Mouse (Mus musculus) A20 (cell line): Measurements from ENCODE around the gene Tesk1.

Experiments used
- DNase-seq: peaks from one replicate; pipeline ENCODE4 v3.0.0-alpha.2; 2011; ENCODE audit warnings: low read depth, low spot score

Gene Tesk1

DNA sequence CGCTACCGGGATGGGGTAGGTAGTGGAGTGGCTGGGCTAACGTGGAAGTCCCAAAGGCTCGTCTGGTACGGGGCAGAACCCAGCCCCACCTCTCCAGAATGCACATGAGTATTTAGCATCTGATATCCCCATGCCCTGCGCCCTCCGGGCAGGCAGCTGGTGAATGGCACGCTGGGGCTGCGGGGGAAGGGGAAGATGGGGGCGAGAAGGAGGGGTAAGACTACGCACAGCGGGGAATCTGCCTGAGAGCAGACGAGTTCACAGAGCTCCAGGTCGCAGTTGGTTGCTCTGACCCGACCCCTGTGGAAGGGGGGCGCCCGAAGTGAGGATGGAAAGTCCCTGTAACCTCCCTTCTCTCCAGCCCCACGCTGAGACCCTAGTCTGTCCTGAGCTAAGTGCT is 11.7 kb downstream of the Tesk1 start:
- DNase-seq = peak; percentile 67

DNA sequence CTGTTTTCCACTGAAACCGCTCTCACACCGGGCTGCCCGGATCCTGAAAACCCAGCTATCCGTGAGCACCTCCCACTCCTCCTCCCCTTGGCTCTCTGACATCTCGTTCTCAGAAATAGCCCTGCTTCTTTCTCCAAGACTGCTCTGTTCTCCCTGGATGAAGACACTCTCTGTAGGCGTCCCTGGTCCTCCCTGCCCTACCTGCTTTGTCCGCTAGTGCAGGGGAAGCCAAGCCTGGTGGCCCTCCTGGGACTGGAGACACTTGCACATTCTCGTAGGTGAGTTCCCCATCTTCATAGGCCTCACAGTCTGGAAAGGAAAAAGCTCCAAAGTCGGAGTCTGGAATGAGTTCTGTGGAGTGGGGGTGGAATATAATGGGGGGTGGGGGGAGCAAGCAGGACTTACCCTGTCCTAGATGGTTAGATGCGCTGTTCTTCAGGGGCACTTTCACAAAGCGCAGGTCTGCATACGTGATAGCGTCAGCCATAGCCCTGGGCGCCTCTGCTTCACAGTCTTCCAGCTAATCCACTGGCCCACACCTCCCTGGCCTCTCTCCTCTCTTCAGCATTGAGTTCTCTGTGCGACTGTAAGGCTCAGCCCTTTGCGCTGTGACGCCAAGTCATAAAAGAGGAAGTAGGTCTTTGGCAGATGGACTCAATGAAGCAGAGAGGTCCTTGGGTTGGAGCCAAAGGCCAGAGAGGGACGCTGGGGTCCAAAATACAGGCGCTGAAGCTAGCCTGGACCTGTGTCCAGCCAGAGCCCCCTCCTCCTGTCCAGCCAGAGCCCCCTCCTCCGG is 12.5 kb downstream of the Tesk1 start, which contains the start of gene Cd72:
Gene Cd72, minus strand, starts transcription at position 588 of the 796 bp plus-strand sequence.
- DNase-seq = peak; percentile 93

DNA sequence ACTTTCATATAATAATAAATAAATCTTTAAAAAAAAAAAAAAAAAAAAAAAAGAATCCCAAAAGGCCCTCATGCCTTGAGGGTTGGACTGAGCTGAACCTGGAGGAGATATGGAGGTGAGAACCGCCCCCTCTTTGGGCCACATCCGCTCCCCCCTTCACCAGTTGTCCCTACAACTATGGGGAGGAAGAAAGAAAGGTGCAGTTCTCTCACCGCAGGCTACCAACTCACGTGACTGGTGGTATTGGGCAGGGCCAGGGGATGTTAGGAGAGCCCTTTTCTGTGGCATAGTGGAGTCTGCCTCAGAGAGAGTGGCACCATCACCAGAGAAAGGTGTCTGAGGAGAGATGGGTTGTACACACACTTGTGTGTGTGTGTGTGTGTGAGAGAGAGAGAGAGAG is 14.7 kb downstream of the Tesk1 start:
- peak; percentile 55 for DNase-seq

DNA sequence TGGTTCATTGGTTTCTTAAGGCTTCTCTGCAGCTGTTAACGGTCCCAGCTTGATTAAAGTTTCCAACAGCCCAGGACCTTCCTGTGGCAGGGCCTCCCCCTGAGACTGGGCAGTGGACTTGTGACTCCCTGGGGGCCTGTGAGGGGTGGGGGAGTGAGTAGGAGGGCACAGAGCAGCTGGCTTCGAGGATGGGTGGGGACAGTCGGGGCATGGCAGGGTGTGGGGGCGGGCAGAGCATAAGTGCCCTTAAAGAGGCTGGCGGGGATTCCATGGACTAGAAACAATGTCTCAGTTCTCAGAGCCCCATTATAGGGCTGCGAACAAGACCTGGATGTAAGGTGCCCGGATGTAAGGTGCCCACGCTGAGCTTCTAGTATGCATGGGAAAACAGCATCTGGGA is 15.4 kb downstream of the Tesk1 start:
- DNase-seq = peak; percentile 68

DNA sequence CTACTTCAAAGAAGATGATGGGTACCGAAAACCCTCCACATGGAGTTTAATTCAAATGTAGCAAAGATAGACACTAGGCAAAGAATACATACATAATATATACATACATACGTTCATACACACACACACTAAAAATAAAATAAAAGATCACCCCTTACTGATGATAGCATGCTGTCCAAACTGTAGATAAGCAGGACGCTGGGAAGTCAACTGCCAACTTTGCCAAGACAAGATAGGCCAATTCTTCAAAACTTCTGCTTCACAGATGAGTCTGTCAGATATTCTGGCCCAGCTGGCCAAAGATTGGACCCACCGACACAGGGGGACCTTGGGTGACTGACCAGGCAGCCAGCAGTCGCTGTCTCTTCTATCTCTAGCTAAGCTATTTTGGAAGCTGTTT is 21.4 kb downstream of the Tesk1 start:
- DNase-seq = no peak

DNA sequence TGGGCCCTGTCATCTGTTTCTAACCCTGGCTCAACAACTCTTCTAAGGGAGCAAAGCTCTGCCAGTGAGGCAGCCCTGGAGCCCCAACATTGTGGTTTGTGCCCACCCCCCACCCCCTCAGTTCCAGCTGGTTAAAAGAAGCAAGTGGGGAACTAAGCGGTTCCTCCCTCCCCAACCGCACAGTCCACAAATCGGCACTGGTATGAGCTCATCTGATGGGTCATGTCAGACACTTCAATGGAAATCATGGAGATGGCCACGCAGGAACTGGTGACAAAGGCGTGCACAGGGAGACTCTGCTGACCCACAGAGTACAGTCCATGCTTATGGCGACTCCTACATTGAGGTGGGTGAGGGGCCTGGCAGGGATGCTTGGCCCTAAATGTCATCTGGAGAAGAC is 24.2 kb downstream of the Tesk1 start:
- DNase-seq = peak; percentile 39

DNA sequence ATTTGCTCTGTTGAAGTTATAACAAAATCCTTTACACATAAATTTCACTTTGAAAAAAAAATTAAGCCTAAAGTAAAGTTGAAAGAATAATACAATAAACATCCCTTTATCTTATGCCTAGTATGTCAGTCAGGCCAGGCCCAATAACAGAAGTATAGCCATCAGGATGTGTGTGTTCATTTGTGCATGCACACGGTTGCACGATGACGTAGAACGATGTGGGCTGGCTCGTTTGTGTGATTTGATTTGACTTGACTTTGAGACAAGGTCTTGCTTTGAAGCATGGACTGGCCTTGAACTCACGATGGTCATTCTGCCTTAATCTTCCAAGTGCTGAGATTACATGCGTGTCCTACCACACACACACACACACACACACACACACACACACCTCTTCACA is 25.1 kb downstream of the Tesk1 start:
- DNase-seq = no peak

DNA sequence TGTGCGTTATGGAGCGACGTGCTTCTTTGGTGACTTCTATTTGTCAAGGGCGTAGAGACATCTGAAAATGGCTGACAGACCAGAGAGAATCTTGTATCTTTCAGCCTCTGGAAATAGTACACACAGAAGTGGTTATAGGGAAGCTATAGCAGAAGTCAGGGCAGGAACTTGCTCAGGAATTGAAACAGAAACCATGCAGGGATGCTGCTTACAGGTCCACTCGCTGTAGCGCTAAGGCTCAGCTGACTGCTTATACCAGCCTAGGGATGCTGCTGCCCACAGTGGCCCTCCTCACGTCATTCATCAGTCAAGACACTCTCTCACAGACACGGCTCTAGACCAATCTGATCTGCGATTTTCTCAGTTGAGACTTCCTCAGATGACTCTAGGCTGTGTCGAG is 28.6 kb downstream of the Tesk1 start:
- DNase-seq = no peak

DNA sequence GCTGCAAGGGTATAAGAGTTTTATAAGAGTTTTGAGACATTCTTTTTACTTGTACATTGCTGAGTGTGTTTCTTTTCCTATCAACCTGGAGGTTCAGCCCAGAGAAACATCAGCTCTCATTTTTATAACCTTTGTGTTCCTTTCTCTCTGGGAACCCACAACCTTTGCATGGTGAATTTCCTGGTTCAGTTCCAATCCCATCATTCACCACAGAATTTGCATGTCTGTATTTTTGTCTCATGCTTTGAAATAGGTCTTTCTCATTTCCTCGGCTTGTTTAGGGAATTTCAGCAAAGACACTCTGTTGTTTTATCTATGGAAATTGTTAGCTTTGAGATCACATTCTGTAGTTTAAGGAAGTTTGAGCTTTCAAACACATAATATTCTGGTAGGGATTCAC is 31.9 kb downstream of the Tesk1 start:
- no peak for DNase-seq

DNA sequence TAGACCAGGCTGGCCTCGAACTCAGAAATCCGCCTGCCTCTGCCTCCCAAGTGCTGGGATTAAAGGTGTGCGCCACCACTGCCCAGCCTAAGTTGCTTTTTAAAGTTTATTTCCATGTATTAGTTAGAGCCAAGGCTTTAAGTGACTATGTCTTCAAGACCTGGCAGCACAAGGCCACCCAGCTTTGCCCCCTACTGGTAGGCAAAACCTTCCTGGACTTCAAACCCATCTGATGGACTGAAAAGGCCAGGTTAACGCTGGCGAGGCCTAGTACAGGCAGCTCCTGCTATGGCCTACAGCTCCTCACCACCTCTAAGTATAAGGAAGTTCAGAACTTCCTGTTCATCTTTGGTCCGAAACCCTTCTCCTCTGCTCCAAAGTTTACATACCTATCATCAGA is 34.9 kb downstream of the Tesk1 start:
- peak; percentile 57 for DNase-seq

DNA sequence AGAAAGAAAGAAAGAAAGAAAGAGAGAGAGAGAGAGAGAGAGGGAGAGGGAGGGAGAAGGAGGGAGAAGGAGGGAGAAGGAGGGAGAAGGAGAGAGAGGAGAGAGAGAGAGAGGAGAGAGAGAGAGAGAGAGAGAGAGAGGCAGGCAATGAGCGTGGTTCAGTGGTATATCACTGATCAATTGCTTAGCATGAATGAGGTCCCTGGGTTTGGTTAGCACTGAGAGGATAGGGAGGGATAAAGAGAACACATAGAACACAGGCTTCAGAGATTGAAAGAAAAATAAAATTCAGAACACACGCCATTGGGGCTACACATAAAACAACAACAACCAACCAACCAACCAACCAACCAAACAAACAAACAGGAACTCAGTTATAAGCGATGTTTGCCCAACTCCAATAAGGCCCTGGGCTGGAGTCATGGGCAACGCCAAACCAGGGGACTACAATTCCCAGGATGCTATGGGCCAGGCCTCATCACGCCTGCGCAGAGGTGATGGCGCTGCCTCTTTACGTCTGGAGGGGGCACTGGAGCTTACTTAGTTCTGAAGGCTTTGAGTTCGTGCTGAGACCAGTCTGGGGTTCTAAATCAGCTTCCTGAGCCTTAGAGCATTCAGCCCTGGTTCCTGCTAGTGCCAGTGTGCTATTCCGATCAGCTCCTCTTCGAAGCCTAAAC is 36.3 kb downstream of the Tesk1 start:
- DNase-seq = peak; percentile 96

DNA sequence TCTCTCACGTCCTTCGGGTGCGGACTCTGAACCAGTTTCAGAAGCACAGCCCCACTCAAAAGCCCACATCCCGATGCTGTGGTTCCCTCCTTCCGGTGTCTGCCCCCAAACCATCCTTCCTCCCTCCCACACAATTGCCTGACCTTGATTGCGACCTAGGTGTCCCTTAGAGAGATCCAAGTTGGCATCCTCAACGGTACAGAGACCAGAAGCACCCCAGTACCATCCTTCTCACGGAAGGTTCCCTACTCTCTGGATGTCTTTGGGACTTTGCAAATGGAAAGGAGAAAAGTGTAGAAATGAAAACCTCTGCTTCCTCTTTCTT is 36.8 kb downstream of the Tesk1 start:
- DNase-seq = no peak

DNA sequence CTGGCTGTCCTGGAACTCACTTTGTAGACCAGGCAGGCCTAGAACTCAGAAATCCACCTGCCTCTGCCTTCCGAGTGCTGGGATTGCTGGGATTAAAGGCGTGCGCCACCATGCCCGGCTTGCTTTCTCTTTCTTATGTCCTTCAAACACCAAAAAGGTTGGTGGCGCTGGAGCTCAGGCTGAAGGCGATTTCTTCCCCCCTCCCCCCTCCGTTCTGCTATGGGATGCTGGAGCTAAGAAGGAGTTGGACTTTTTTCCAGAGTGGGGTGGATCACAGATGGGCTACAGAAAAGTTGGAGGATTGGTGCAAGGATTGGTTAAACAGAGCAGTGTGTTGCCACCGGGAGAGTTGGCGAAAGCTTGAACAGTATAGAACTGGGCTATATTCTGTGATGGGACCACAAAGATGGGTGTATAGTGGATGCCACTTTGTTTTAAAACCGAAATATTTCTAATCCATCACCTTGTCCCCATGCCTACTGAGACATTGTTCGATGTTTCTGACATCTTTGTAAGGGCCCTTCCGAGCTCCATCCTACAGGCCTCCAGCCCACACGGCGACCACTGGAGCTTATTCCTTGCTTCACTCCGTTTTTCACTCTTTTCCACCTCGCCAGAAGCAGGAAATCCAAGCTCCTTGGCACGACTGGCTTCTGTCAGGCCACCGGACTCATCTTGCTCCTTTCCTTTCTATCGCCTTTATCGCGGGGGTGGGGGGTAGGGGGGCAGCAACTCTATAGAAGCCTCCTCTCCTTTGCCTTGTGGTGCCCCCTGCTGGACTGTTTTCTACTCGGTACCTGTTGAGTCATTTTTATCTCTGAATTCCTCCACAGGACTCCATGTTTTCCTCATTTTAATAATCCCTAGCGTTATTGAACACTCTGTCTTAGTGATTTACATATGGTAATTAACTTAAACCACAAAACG is 37.4 kb downstream of the Tesk1 start:
- peak; percentile 92 for DNase-seq

DNA sequence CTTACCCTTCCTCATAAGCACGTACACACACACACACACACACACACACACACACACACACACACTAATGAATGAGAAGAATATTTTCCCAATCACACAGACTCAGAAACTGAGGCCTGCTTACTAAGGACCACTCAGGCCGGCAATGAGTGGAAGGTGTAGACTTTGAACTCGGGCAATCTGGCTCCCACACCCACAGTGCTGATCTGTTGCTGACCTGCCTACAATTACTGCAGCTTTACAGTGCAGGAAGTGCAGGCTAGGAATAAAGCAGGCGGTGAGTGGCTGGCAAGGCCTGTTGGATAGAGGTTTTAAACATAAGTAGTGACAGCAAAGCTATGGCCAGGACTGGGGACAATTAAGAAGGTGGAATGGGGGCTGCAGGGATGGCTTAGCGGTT is 39.2 kb downstream of the Tesk1 start:
- no peak for DNase-seq

DNA sequence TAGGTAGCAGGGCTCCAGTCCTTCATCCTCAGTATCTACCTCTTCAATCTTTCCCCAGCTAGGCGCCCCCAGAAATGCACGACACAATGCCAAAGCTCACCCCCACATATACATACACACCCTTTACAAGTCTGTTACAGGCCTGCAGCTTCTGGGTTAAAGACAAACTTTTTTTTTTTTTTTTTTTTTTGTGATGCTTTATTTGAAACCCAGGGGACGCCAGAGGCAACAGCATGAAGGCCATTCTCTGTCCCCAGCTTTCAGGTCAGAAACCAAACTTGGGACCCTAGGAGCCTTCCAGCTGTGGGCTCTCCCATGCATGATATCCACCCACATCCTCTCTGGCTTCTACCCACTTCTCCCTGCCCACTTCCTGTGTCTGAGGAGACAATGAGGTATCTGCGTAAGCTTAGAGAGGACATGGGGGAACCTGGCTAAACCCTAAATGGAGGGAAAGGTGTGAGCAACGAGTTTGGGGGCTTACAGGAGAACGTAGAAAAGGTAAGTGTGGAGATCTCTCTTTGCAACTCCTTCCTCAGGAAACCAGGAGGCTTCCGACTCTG is 40.2 kb downstream of the Tesk1 start:
- DNase-seq = no peak

DNA sequence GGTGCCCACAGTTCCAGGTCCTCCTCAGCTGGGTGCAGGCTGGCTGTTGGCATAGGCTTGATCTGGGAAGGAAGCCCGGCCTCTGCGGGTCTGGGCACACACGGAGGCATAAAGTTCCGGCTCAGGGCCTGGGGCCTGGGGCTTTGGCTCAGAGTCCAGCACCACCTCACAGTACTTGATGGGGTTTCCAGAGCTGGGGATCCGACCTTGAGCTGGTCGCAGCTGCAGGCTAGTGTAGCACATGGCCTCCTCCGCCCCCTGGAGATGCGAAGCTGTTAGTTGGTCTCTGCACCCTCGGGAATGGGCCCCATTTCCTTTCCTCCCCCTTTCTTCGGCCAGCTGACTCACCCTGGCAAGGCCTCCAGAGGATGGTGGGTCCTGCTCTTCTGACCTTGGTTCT is 40.9 kb downstream of the Tesk1 start:
- no peak for DNase-seq

DNA sequence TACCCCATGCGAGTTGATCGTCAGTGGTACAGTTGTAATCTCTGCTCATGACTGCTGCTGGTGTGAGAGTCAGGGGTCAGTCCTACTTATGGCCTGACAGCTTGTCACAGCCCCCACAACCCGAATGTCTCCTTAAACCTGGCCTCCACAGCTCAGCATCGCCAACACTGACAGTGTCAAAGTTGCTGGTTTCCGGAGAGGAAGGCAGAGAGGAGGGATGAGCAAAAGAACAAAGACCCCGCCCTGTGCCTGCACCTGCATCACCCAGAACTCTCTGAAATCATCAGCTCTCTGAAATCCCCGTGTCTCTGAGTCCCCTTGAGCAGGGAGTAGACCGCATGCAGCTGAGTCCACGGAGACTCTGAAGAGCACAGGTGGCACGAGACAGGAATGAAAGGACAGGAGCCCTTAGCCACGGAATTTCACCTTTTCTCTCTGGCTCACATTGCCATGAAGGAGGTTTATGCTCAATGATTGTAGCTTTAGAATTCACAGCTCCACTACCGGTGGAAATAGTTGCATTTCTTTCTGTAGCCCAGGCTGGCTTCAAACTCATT is 41.9 kb downstream of the Tesk1 start, which contains the start of gene Sit1:
Gene Sit1, minus strand, starts transcription at position 200 of the 557 bp plus-strand sequence.
- DNase-seq = peak; percentile 58

DNA sequence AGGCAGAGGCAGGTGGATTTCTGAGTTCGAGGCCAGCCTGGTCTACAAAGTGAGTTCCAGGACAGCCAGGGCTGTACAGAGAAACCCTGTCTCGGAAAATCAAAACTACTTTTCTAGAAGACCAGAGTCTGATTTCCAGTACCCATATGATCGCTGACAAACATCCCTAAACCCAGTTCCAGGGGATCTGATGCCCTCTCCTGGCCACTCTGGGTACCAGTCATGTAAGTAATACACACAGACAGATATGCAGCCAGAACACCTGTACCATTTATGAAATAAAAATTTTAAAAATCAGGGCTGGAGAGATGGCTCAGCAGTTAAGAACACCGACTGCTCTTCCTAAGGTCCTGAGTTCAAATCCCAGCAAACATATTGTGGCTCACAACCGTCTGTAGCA is 43.9 kb downstream of the Tesk1 start:
- peak; percentile 41 for DNase-seq

DNA sequence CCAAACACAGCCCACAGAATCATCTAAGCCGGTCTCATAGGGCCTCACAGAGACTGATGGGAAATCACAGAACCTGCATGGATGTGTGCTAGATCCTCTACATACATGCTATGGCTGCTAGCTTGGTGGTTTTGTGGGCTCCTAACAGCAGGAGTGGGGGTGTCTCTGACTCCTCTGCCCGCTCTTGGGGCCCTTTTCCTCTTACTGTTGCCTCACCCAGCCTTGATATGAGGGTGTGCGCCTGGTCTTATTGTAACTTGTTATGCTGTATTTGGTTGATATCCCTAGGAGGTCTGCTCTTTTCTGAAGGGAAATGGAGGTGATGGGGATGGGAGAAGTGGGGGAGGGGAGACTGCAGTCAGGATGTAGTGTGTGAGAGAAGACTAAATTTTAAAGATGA is 47.9 kb downstream of the Tesk1 start:
- DNase-seq = no peak

DNA sequence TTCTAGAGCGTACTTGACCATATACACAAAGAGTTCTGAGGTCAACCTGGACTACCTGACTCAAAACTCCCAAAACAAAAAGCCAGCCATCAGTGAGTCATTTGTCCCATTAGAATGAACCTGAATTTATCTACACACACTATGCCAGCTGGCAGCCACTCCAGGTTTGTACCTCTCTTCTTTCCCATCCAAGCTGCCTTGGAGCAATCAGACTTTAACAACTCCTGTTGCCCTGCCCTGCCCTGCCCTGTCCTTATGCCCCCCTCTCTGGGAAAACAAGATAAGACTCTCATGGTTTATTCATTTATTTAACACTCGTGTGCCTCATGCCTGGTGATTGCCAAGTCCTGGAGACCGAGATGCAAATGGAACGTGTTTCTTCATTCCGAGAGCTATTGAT is 49.1 kb downstream of the Tesk1 start:
- no peak for DNase-seq

DNA sequence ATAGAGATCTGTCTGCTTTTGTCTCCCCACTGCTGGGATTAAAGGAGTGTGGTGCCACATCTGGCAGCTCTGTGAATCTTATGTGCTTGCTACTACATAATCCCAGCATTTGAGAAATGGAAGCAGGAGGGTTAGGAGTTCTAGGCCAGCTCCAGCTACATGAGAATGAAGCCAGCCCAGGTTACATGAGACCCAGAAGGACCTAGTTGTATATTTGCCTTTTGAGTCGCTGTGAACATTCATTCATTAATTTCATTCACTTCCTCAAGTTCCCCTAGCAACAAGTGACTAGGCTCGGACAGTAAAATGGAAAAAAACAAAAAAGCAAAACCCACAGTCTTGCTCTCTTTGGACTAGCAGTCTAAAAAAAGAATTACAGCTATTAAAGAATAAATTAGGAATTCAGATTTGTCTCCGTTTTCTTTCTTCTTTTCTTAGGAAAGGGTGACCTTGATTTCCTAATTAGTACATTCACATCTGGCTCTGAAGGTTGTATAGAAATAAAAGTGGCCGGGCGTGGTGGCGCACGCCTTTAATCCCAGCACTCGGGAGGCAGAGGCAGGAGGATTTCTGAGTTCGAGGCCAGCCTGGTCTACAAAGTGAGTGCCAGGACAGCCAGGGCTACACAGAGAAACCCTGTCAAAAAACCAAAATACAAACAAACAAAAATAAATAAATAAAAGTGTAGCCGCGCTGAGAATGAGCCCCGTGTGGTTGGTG is 50.5 kb downstream of the Tesk1 start:
- DNase-seq = no peak
